Mouse (Mus musculus) kidney, embryonic 15.5 days (tissue): ENCODE results near the gene Anks1b. TPM values are rescaled to one million over a fixed set of nuclear protein-coding genes. Genes with fewer than 3 reads are reported as not detected.

ENCODE experiments used
- ATAC-seq: fragments of 200-750 bp; cut with Nextera tagmentation; replicated peaks from 2 replicates; pipeline ENCODE4 v1.8.0; 2017; ENCODE audit warnings: moderate TSS enrichment; ENCODE audit not compliant: low FRiP score
- H3K27ac ChIP-seq: fragments of 300-500 bp; sonication (generic); 2 replicates; pipeline ENCODE4 v1.5.1; 2015; ENCODE audit warnings: mild to moderate bottlenecking, inconsistent platforms
- H3K27me3 ChIP-seq: fragments of 300-500 bp; sonication (generic); 2 replicates; pipeline ENCODE4 v1.6.1; 2015; ENCODE audit warnings: inconsistent platforms
- H3K36me3 ChIP-seq: fragments of 300-500 bp; sonication (generic); 2 replicates; pipeline ENCODE4 v1.6.1; 2015; ENCODE audit warnings: inconsistent platforms
- H3K4me1 ChIP-seq: fragments of 300-500 bp; sonication (generic); 2 replicates; pipeline ENCODE4 v1.6.1; 2015; ENCODE audit warnings: inconsistent platforms
- H3K4me2 ChIP-seq: fragments of 300-500 bp; sonication (generic); 2 replicates; pipeline ENCODE4 v1.6.1; 2015; ENCODE audit warnings: moderate library complexity, mild to moderate bottlenecking, inconsistent platforms
- H3K4me3 ChIP-seq: fragments of 300-500 bp; sonication (generic); replicated peaks from 2 replicates; pipeline ENCODE4 v1.5.1; 2015; ENCODE audit warnings: mild to moderate bottlenecking, inconsistent platforms
- H3K9ac ChIP-seq: fragments of 300-500 bp; sonication (generic); 2 replicates; pipeline ENCODE4 v1.6.1; 2015; ENCODE audit warnings: mild to moderate bottlenecking, inconsistent platforms
- H3K9me3 ChIP-seq: fragments of 300-500 bp; sonication (generic); replicated peaks from 2 replicates; pipeline ENCODE4 v1.6.1; 2016; ENCODE audit warnings: inconsistent platforms
- WGBS: fragments of 180-500 bp; shearing (Covaris S2); methylation state at CpG from one replicate; pipeline ENCODE4 v1.1.7; 2015; ENCODE audit warnings: mixed read lengths; 5-methylcytosine and 5-hydroxymethylcytosine counted together
- polyA plus RNA-seq: library from polyadenylated mRNA; unstranded; fragments of >200 nt; fragmentation: Nextera tagmentation; extraction: Ambion mirVana; gene quantifications from 2 replicates; pipeline ENCODE4 v1.2.1, GENCODE M21; 2015

The Anks1b gene
- polyA plus RNA-seq, 1 experiment from 2014 or later = 4.1 TPM

DNA sequence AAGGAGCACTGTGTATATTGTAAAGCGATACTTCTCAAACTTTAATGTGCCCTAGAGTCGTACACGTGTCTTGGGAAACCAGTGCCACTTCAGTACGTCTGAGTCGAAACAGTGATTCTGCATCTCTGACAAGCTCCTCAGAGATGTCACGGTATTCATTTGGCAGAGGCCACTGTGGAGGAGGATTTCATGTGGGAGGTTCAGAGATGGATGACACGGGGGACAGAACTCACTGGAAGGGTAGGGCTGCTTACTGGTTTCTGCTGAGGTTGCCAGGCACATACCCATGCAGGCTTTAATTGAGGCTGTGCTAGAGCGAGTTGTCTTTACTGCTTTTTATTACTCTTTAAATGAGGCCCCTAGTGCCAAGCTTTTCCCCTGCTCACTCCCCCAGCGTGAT is 558.7 kb downstream of the Anks1b start:
- 0 out of 2 replicates have a peak, but pooled peaks cover 11% of the 10 kb centered on the region for H3K4me1 ChIP-seq
- no peaks in the 10 kb centered on the region for H3K9me3 ChIP-seq
- no peaks in the 10 kb centered on the region for H3K36me3 ChIP-seq
- no peak overlapping the region; the same call in 1 of the 2 replicates for H3K4me3 ChIP-seq
- H3K9ac ChIP-seq = no peak overlapping the region
- H3K27ac ChIP-seq = no peak overlapping the region
- ATAC-seq = peak; percentile 78
- H3K27me3 ChIP-seq = no peaks in the 10 kb centered on the region
- H3K4me2 ChIP-seq = peak overlapping the region; percentile 49
- 21% methylated on average over 9 of the region's 9 CpGs for WGBS

DNA sequence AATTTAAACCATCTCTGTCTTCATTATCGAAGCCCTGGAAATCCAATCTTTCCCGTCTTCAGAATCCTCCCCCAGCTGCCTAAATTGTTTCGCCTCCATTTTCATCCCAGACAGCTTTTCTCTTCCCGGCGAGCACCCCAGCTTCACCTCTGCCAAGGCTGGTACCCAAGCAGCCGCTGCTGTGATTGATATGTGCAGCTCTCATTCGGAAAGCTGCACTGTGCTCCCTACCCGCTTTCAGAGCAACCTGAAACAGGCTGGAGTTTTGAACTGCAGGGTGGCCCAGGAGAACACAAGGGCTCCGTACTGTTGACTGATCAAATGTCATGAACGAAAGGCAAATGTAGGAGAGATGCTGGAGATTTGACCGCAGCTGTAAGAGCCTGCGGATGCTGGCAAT is 559.2 kb downstream of the Anks1b start:
- Histone ChIP-seq H3K9me3 (no peaks in the 10 kb centered on the region), H3K27ac (no peak overlapping the region), H3K4me3 (peak overlapping the region; percentile 14; the same call in 1 of the 2 replicates), H3K9ac (no peak overlapping the region), H3K36me3 (no peaks in the 10 kb centered on the region), H3K27me3 (no peaks in the 10 kb centered on the region), H3K4me2 (peak overlapping the region; percentile 49), H3K4me1 (0 out of 2 replicates have a peak, but pooled peaks cover 11% of the 10 kb centered on the region)
- 22% methylated on average over 12 of the region's 12 CpGs for WGBS
- peak; percentile 47 for ATAC-seq

DNA sequence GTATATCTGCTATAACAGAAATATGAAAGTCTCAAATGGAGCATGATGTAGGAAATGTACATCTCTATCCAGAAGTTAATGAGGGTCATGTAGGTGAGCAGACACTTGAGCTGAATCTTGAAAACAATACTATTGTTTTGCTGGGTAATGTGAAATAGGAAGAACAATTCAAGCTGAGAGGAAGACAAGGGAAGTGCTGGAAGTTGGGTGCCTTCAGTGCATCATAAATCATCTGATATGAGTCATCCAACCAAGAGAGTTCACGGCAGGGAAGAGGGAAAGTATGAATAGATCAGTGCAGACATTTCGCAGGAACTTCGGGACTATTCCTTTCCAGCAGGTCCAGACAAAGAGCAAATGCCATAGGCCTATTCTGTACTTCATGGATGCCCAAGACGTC is 567.7 kb downstream of the Anks1b start:
- ATAC-seq = no peak
- Histone ChIP-seq H3K4me2 (no peak overlapping the region), H3K27ac (no peak overlapping the region), H3K4me3 (no peak overlapping the region), H3K9ac (no peak overlapping the region), H3K27me3 (no peaks in the 10 kb centered on the region), H3K4me1 (no peaks in the 10 kb centered on the region), H3K36me3 (no peaks in the 10 kb centered on the region), H3K9me3 (no peaks in the 10 kb centered on the region)
- 72% methylated on average over 4 of the region's 4 CpGs for WGBS

DNA sequence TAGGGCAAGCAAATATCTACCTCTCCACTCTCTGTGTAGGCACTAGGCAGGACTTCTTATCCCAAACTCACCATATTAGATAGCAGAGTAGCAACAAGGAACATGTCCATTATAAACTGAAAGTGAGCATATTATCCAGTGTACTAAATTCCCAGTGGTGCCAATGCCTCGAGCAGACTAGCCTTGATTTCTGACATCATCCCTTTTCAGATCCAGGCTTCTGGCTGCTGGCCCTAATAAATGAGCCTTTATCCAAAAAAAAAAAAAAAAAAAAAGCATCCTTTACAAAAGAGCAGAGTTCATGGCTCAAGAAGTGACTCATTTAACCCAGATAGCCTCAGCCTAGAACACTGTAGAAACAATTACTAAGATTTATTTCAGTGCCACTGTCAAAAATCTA is 568.3 kb downstream of the Anks1b start:
- no peak overlapping the region for H3K27ac ChIP-seq
- no peaks in the 10 kb centered on the region for H3K4me1 ChIP-seq
- 38% methylated on average over 1 of the region's 1 CpGs for WGBS
- H3K27me3 ChIP-seq = no peaks in the 10 kb centered on the region
- no peaks in the 10 kb centered on the region for H3K36me3 ChIP-seq
- H3K4me2 ChIP-seq = no peak overlapping the region
- H3K4me3 ChIP-seq = no peak overlapping the region
- H3K9me3 ChIP-seq = no peaks in the 10 kb centered on the region
- ATAC-seq = no peak
- no peak overlapping the region for H3K9ac ChIP-seq

DNA sequence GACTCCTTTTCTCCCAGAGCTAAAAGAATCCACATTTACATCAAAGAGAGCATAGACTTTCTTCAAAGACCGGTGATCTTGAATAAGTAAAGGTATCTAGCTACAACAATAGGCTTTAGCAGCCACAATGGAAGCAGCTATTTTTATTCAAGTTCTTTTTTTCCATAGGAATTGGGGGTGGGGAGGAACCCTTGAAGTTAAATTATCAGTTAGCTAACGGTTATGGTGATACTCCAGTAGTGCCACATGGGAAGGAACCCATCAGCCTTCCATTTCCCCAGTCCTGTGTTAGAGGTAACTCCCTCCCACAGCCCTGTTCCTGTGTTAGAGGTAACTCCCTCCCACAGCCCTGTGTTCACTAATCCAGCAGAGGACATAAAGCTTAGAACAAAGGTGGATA is 591.6 kb downstream of the Anks1b start:
- Histone ChIP-seq H3K27ac (no peak overlapping the region), H3K4me1 (no peaks in the 10 kb centered on the region), H3K4me3 (no peak overlapping the region), H3K9me3 (no peaks in the 10 kb centered on the region), H3K4me2 (no peak overlapping the region), H3K27me3 (no peaks in the 10 kb centered on the region), H3K36me3 (no peaks in the 10 kb centered on the region), H3K9ac (no peak overlapping the region)
- 79% methylated on average over 2 of the region's 2 CpGs for WGBS
- no peak for ATAC-seq

DNA sequence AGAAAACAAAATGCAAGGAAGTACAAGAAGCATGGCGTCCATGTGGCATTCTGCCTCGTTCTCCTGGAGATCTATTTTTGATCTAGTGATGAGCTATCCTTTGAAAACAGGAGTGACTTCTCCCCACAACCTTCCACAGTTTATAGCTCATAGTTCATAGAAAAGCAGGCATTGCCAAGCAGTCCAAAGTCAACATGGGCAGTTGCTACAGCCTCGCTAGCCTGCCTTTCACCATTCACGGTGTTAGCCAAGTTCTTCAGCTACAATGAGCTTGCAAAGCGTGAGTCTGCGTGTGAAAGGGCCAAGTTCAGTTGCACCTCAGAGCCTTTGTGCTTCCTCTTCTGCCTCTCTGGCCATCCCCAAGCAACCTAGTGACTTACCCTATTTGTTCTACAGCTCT is 592.1 kb downstream of the Anks1b start:
- H3K9me3 ChIP-seq = no peaks in the 10 kb centered on the region
- no peaks in the 10 kb centered on the region for H3K4me1 ChIP-seq
- no peak overlapping the region for H3K4me2 ChIP-seq
- no peak overlapping the region for H3K27ac ChIP-seq
- ATAC-seq = no peak
- no peak overlapping the region for H3K9ac ChIP-seq
- no peaks in the 10 kb centered on the region for H3K36me3 ChIP-seq
- no peak overlapping the region for H3K4me3 ChIP-seq
- H3K27me3 ChIP-seq = no peaks in the 10 kb centered on the region
- 94% methylated on average over 6 of the region's 6 CpGs for WGBS

DNA sequence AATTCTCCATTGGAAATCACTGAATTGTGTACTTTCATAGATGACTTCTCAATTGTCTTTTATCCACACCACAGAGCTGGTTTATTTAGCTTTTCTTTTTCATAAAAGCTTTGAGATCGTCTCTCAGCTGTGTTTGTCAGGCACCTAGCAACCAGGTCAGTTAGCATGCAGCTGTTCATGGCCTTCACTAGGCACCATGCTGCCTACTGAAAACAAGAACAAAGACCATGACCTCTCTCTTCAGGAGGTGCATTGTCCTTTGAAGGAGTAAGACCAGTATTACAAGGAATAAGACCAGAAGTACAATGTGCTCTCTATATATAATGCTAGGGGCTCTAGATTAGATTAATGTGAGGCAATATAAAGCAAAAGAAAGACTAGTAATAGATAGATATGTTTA is 594.2 kb downstream of the Anks1b start:
- H3K9me3 ChIP-seq = no peaks in the 10 kb centered on the region
- no peaks in the 10 kb centered on the region for H3K27me3 ChIP-seq
- WGBS = 57% methylated on average over 1 of the region's 1 CpGs
- no peaks in the 10 kb centered on the region for H3K36me3 ChIP-seq
- H3K4me3 ChIP-seq = no peak overlapping the region
- no peaks in the 10 kb centered on the region for H3K4me1 ChIP-seq
- no peak overlapping the region for H3K27ac ChIP-seq
- H3K9ac ChIP-seq = no peak overlapping the region
- ATAC-seq = no peak
- no peak overlapping the region for H3K4me2 ChIP-seq

DNA sequence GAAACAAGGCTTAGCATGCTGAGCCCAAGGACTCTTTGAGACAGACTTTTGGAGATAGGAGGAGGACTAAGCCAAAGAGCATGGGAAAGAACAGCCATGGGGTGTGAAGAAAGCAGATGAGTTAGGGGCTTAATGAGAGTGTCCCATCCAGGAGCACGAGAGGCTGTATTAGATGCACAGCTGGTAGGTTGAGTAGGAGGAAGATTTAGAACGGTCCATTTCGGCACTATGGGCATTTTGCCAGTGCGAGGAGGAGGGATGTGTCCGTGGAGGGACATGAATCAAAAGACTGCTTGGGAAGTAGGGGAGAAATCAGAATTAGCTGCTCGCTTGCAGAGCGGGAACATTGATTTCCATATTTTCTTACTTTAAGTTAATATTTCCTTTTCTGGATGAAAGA is 620.1 kb downstream of the Anks1b start:
- no peak for ATAC-seq

DNA sequence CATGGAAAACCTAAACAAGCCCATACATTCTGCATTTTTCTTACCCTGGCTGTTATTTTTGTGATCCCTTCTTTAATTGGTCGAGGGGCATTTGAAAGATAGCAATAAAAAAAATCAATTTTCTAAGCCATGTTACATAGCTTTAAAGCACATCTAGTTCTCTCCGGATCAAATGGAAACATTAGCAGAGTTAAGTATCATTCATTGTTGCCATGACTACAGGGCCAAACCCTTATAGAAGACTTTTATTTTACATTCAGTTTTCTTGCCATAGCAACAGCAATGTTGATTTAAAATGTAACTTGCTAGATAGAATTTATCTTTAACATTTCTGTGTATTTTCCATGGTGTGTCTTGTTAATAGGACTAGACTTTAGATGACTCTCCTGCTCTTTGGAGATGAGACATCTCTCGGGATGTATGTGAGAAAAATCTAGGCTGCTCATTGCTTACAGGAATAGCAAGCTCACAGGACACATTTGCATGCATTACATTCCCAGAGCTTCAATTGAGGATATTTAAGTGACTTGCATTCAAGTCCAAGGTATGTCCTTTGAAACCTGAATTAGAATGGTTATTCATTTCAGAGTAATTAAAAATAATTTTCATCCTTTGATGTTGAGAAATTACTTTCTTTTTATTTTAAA is 620.8 kb downstream of the Anks1b start:
- no peaks in the 10 kb centered on the region for H3K36me3 ChIP-seq
- H3K9me3 ChIP-seq = no peaks in the 10 kb centered on the region
- no peak overlapping the region for H3K27ac ChIP-seq
- H3K4me1 ChIP-seq = no peaks in the 10 kb centered on the region
- ATAC-seq = no peak
- no peak overlapping the region for H3K4me3 ChIP-seq
- 80% methylated on average over 3 of the region's 3 CpGs for WGBS
- H3K4me2 ChIP-seq = no peak overlapping the region
- no peak overlapping the region for H3K9ac ChIP-seq
- no peaks in the 10 kb centered on the region for H3K27me3 ChIP-seq

More for the DNA sequence above, 620.1 kb downstream of the Anks1b start:
- no peak overlapping the region for H3K4me2 ChIP-seq
- no peaks in the 10 kb centered on the region for H3K27me3 ChIP-seq
- H3K27ac ChIP-seq = no peak overlapping the region
- H3K36me3 ChIP-seq = no peaks in the 10 kb centered on the region
- no peaks in the 10 kb centered on the region for H3K4me1 ChIP-seq
- H3K4me3 ChIP-seq = no peak overlapping the region
- 59% methylated on average over 7 of the region's 7 CpGs for WGBS
- H3K9me3 ChIP-seq = no peaks in the 10 kb centered on the region
- no peak overlapping the region for H3K9ac ChIP-seq

DNA sequence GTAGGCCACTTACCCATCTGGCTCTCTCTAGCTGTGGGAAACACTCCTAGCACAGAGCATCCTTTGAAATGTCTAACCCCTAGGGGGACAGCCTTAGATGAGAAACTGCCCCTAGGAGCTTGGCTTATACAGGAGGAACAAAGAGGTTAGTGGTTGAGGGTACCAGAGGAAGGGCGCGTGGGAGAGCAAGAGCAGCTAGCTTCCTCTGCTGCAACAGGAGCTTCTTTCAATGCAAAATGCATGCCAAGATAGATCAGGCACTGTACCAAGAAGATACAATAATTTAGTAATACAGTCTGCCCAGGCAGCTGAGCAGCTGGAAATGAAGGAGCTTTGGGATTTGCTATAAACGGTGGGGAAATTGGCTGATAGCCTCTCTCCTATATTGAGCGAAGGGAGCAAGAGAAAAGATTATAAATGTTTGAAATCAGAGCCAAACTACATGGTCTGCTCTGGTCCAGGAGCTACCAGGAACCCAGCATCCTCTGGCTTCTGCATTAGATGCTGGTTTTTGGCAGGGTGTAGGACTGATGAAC is 621.7 kb downstream of the Anks1b start:
- Histone ChIP-seq H3K4me2 (no peak overlapping the region), H3K27ac (no peak overlapping the region), H3K9ac (no peak overlapping the region), H3K27me3 (no peaks in the 10 kb centered on the region), H3K4me1 (no peaks in the 10 kb centered on the region), H3K36me3 (no peaks in the 10 kb centered on the region), H3K4me3 (no peak overlapping the region), H3K9me3 (no peaks in the 10 kb centered on the region)
- WGBS = 72% methylated on average over 4 of the region's 4 CpGs
- no peak for ATAC-seq

DNA sequence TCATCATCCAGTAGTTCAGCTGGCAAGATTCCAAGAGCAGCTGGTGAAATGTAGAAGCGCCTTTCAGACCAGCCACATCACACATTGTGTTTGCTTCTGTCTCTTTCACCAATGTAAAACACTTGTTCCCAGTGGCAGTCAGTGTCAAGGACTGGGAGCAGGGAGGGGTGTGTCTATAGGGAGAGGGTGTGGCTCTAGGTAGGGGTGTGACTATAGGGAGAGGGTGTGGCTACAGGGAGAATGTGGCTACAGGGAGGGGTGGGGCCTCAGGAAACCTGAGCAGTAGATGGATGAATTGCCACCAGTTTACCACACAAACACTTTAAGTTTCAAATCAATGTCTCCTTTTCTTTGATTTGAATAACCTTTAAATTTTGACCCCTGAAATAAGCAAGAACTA is 634.3 kb downstream of the Anks1b start:
- Histone ChIP-seq H3K4me1 (no peaks in the 10 kb centered on the region), H3K36me3 (no peaks in the 10 kb centered on the region), H3K27ac (no peak overlapping the region), H3K27me3 (no peaks in the 10 kb centered on the region), H3K9ac (no peak overlapping the region), H3K4me3 (no peak overlapping the region), H3K4me2 (no peak overlapping the region), H3K9me3 (no peaks in the 10 kb centered on the region)
- no peak; the same call in 1 of the 2 replicates for ATAC-seq
- WGBS = 68% methylated on average over 1 of the region's 1 CpGs

DNA sequence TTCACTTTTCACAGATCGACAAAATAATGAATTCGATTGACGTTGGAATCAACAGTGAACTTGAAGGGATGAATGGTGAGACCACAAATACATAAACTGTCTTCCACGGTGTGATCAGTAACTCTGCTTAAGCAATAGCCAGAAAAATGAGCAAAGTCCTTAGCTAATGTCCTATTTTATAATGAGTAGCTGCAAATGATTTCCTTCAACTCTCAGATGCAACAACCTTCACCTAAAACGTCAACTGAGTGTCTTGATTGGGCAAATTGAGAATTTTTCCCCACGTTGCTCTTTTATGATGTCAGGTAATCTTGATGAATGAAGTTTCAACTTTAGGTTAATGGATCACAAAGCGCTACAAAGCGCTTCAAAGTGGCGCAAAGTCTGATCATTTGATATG is 639.5 kb downstream of the Anks1b start:
- H3K4me3 ChIP-seq = no peak overlapping the region
- no peak overlapping the region for H3K27ac ChIP-seq
- no peaks in the 10 kb centered on the region for H3K27me3 ChIP-seq
- 85% methylated on average over 9 of the region's 9 CpGs for WGBS
- no peak overlapping the region for H3K4me2 ChIP-seq
- ATAC-seq = no peak
- H3K36me3 ChIP-seq = no peaks in the 10 kb centered on the region
- no peaks in the 10 kb centered on the region for H3K9me3 ChIP-seq
- no peak overlapping the region for H3K9ac ChIP-seq
- H3K4me1 ChIP-seq = no peaks in the 10 kb centered on the region

DNA sequence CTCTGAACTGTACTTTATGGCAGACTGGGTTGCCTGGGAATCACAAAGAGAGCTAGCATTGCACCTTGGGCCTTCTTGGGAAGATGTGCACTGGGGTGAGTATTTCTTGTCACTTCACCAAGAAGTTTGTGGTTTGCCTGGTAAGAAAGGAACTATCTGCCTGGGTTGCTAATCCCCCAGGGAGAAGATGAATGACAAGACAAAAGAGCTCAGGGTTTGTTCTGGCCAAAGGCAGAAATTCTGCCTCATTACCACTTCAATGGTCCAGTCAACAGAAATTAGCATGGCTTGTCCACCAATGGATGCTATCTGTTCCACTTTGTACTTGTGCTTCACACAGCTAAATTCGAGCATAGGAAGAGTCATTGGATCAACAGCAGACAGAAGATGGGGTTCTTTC is 658.5 kb downstream of the Anks1b start:
- WGBS = 68% methylated on average over 1 of the region's 1 CpGs
- H3K27ac ChIP-seq = no peak overlapping the region
- H3K27me3 ChIP-seq = no peaks in the 10 kb centered on the region
- no peaks in the 10 kb centered on the region for H3K9me3 ChIP-seq
- no peak overlapping the region for H3K4me3 ChIP-seq
- no peak for ATAC-seq
- no peaks in the 10 kb centered on the region for H3K36me3 ChIP-seq
- no peak overlapping the region for H3K9ac ChIP-seq
- H3K4me1 ChIP-seq = no peaks in the 10 kb centered on the region; the same call in 1 of the 2 replicates
- no peak overlapping the region for H3K4me2 ChIP-seq
